Mouse (Mus musculus): ENCODE measurements around the gene Urah. TPM values are rescaled to one million over a fixed set of nuclear protein-coding genes. Genes with fewer than 3 reads are reported as not detected.
A peak's percentile ranks its signal among the peaks of the same experiment; 100 is the strongest.

Gene Urah
- not detected in 2 replicates for polyA plus RNA-seq (2014; fragmentation: Nextera tagmentation; extraction: Ambion mirVana)

DNA sequence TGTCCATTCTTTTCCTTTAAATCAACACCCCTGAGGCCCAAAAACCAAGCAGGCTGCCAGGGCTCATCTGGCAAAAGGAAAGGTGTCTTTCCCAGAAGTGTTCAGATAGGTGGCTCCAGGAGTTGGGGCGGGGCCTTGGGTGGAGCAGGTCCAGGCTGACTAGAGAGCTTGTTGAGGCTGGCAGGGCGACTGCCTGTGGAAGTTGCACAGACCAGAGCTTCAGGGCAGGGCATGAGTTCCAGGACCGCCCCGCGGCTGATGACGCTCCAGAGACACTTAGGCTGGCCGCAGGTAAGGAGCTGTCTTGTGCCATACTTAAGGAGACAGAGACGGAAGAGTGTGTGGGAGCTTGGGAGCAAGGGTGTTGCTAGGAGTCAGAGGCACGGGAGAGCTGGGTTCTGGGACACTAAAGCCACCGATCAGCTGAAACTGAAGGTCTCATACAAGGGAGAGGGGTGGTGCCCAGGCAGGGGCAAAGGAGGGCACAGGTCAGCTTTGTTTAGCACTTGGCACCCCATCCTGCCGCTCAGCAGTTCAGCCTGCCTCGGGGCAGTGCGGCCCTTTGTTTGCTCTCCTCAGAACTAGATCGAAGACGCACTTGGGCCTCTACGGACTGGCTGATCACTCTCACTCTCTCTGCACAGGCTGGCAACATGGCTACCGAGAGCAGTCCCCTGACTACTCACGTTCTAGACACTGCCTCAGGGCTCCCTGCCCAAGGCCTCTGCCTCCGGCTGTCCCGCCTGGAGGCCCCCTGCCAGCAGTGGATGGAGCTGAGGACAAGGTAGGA is at the start of gene Urah:
Urah (plus strand) TSS at position 51 of the 790 bp plus-strand sequence.
- Histone ChIP-seq H3K9ac (ENCODE audit: low read length) (no peak within 1 kb of the TSS), H3K9me3 (ENCODE audit: control insufficient read depth, low read length) (no peaks in the 10 kb centered on the region), H3K36me3 (ENCODE audit: control insufficient read depth, insufficient read depth, low read length) (no peaks in the 10 kb centered on the region), H3K27ac (ENCODE audit: low read depth, low read length) (no peak within 1 kb of the TSS), H3K4me3 (ENCODE audit: low read depth, low read length) (no peak within 1 kb of the TSS), H3K27me3 (ENCODE audit: control insufficient read depth, insufficient read depth, low read length) (no peaks in the 10 kb centered on the region), H3K4me2 (no peak within 1 kb of the TSS), H3K4me1 (ENCODE audit: control insufficient read depth, insufficient read depth, low read length) (no peaks in the 10 kb centered on the region)
- 43% methylated on average over 20 of the region's 20 CpGs for WGBS
- ATAC-seq (ENCODE audit: low FRiP score) (no peak), DNase-seq (ENCODE audit: low spot score, missing footprints) (no peak)

DNA sequence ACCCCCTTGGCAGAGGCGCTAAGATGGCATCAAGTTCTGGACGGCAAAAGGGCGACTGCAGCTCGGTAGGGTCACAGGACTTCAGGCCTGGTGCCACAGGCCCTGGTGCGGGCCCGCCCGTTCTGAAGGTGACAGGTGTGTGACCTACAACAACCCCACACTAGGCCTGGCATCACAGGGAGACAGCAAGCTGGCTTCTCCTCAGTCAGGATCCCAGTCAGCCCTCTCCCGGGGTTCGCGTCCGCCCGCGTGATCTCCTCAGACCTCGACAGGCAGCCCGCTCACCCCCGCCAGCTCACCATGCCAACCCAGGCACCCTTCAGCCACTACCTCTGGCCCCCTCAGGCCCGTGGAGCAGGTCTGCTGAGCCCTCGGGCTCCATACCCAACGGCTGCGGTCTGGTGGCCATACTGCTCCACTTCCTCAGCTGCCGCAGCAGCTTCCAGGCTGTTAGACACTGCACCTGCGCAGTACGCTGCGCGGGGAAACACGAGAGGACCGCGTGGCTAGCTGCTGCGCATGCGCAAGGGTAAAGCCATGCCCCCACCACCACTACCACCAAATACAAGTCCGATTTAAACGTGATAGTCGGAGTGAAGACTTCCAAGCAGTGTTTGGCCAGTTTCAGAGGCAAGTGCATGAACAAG is 47.3 kb upstream of the Urah start, which contains the start of gene Syce1:
Syce1 (minus strand) TSS at position 447 of the 647 bp plus-strand sequence.
- Histone ChIP-seq H3K9ac (ENCODE audit: low read length) (no peak within 1 kb of the TSS), H3K27ac (ENCODE audit: low read depth, low read length) (no peak within 1 kb of the TSS), H3K9me3 (ENCODE audit: control insufficient read depth, low read length) (no peaks in the 10 kb centered on the region), H3K4me2 (no peak within 1 kb of the TSS), H3K4me1 (ENCODE audit: control insufficient read depth, insufficient read depth, low read length) (no peaks in the 10 kb centered on the region), H3K27me3 (ENCODE audit: control insufficient read depth, insufficient read depth, low read length) (no peaks in the 10 kb centered on the region), H3K36me3 (ENCODE audit: control insufficient read depth, insufficient read depth, low read length) (no peaks in the 10 kb centered on the region), H3K4me3 (ENCODE audit: low read depth, low read length) (no peak within 1 kb of the TSS)
- ATAC-seq (ENCODE audit: low FRiP score): 0 out of 2 replicates have a peak, but pooled peaks have one; percentile 33
- DNase-seq (ENCODE audit: low spot score, missing footprints): peak; percentile 53
- WGBS: 87% methylated on average over 33 of the region's 33 CpGs

DNA sequence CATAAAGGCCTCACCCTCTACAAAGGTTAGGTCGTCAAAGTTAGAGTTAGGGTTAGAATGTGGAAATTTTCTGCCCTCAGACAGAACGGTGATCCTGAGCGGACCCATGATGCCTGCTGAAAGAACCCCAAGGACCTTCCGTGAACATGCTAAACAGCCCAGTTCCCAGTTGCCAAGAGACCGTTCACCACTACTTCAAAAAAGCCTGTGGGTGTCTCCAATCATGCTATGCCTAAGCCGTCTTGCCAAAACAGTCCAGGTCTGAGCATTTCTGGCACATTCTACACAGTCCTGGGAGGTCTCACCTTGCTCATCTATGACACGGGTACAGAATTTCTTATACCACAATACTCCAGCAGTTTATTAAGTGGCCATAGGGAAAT is 46.8 kb upstream of the Urah start:
- Histone ChIP-seq H3K4me2 (no peak overlapping the region), H3K36me3 (ENCODE audit: control insufficient read depth, insufficient read depth, low read length) (no peaks in the 10 kb centered on the region), H3K4me1 (ENCODE audit: control insufficient read depth, insufficient read depth, low read length) (no peaks in the 10 kb centered on the region), H3K9ac (ENCODE audit: low read length) (no peak overlapping the region), H3K27me3 (ENCODE audit: control insufficient read depth, insufficient read depth, low read length) (no peaks in the 10 kb centered on the region), H3K27ac (ENCODE audit: low read depth, low read length) (no peak overlapping the region), H3K4me3 (ENCODE audit: low read depth, low read length) (no peak overlapping the region), H3K9me3 (ENCODE audit: control insufficient read depth, low read length) (no peaks in the 10 kb centered on the region)
- ATAC-seq (ENCODE audit: low FRiP score) (no peak), DNase-seq (ENCODE audit: low spot score, missing footprints) (peak; percentile 17)
- 86% methylated on average over 7 of the region's 7 CpGs for WGBS

DNA sequence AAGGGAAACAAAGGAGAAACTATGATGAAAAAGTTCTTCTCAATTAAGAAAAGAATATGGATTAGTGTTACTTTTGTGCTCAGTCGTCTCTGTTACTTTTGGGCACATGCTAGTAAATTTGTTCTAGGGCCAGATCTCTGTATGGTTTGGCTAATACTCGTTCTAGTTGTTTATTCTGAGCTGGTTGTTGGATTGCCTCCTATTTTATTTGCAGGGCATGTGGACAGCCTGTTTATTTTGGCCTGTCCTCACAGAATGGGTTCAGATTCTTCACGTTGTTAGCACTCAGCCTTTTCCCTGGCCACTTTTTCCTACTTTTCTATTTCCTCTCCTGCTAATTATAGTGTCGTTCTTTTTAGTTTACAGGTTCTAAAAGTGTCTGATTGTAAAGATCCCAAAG is 41.3 kb upstream of the Urah start:
- H3K36me3 ChIP-seq (ENCODE audit: control insufficient read depth, insufficient read depth, low read length): no peaks in the 10 kb centered on the region
- H3K27me3 ChIP-seq (ENCODE audit: control insufficient read depth, insufficient read depth, low read length): no peaks in the 10 kb centered on the region
- H3K9me3 ChIP-seq (ENCODE audit: control insufficient read depth, low read length): no peaks in the 10 kb centered on the region
- H3K4me1 ChIP-seq (ENCODE audit: control insufficient read depth, insufficient read depth, low read length): no peaks in the 10 kb centered on the region
- no peak overlapping the region for H3K9ac ChIP-seq (ENCODE audit: low read length)
- H3K4me2 ChIP-seq: no peak overlapping the region
- ATAC-seq (ENCODE audit: low FRiP score): no peak
- H3K4me3 ChIP-seq (ENCODE audit: low read depth, low read length): no peak overlapping the region
- 78% methylated on average over 4 of the region's 4 CpGs for WGBS
- DNase-seq (ENCODE audit: low spot score, missing footprints): no peak
- H3K27ac ChIP-seq (ENCODE audit: low read depth, low read length): no peak overlapping the region

DNA sequence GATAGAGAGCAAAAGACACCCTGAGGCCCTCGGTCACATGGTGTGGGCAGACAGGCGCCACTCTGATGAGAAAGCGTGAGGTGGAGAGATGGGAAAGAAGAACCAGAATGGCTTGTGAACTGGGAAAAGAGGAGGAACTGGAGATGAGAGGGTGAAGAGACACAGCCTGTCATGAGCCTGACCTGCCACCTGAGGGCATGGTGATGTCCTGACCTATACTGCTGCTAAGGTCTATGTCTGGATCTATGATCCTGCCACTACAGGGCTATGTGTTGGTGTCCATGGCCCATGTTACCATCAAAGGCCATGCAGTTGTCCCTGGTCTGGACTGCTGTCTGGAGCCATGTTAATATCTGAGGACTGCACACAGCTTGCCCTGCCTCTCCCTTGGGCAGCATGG is 37.2 kb upstream of the Urah start:
- Histone ChIP-seq H3K4me3 (ENCODE audit: low read depth, low read length) (no peak overlapping the region), H3K27me3 (ENCODE audit: control insufficient read depth, insufficient read depth, low read length) (no peaks in the 10 kb centered on the region), H3K36me3 (ENCODE audit: control insufficient read depth, insufficient read depth, low read length) (no peaks in the 10 kb centered on the region), H3K9ac (ENCODE audit: low read length) (no peak overlapping the region), H3K4me1 (ENCODE audit: control insufficient read depth, insufficient read depth, low read length) (no peaks in the 10 kb centered on the region), H3K4me2 (no peak overlapping the region), H3K27ac (ENCODE audit: low read depth, low read length) (no peak overlapping the region), H3K9me3 (ENCODE audit: control insufficient read depth, low read length) (no peaks in the 10 kb centered on the region)
- ATAC-seq (ENCODE audit: low FRiP score): 0 out of 2 replicates have a peak, but pooled peaks have one; percentile 11
- peak; percentile 8 for DNase-seq (ENCODE audit: low spot score, missing footprints)
- WGBS: 92% methylated on average over 3 of the region's 3 CpGs

DNA sequence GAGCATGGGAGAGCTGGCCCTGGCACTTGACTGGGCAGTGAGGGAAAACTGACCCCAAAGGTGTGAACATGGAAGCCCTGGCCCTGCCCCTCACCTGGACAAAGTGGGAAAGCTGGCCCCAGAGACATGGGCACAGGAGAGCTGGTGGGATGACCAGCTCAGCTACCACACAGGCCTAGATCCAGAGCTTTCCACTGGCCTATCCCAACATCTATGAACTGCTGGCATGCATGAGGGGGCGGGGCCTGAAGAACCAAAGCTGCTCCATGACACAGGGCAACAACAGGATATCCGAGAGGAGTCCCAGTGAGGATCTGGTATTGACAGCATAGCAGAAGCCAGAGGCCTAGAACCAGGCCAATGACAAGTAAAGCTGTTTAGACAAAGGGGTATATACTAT is 36.6 kb upstream of the Urah start:
- Histone ChIP-seq H3K27ac (ENCODE audit: low read depth, low read length) (no peak overlapping the region), H3K4me1 (ENCODE audit: control insufficient read depth, insufficient read depth, low read length) (no peaks in the 10 kb centered on the region), H3K4me2 (no peak overlapping the region), H3K27me3 (ENCODE audit: control insufficient read depth, insufficient read depth, low read length) (no peaks in the 10 kb centered on the region), H3K4me3 (ENCODE audit: low read depth, low read length) (no peak overlapping the region), H3K36me3 (ENCODE audit: control insufficient read depth, insufficient read depth, low read length) (no peaks in the 10 kb centered on the region), H3K9ac (ENCODE audit: low read length) (no peak overlapping the region), H3K9me3 (ENCODE audit: control insufficient read depth, low read length) (no peaks in the 10 kb centered on the region)
- 60% methylated on average over 2 of the region's 2 CpGs for WGBS
- DNase-seq (ENCODE audit: low spot score, missing footprints): peak; percentile 35
- 0 out of 2 replicates have a peak, but pooled peaks have one; percentile 22 for ATAC-seq (ENCODE audit: low FRiP score)

DNA sequence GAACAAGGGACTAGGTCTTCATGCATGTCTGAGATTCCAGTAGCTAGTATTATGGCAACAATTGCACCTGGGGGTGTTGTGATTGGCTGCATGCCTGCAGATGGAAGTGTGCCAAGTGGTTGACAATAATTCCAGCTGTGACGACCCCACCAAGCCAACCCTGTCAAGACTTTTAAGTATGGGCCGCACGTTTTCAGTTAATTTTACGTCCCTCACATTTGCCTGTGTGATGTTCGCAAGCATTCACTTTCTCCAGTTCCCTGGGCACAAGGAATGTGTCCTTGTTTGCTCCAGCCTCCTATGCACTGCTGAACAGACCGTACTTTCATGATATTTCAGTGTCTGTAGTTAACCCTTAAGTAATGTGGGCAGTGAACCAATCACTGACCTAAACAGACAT is 32.2 kb upstream of the Urah start:
- Histone ChIP-seq H3K27ac (ENCODE audit: low read depth, low read length) (no peak overlapping the region), H3K36me3 (ENCODE audit: control insufficient read depth, insufficient read depth, low read length) (no peaks in the 10 kb centered on the region), H3K4me1 (ENCODE audit: control insufficient read depth, insufficient read depth, low read length) (no peaks in the 10 kb centered on the region), H3K9me3 (ENCODE audit: control insufficient read depth, low read length) (no peaks in the 10 kb centered on the region), H3K9ac (ENCODE audit: low read length) (no peak overlapping the region), H3K4me2 (no peak overlapping the region), H3K27me3 (ENCODE audit: control insufficient read depth, insufficient read depth, low read length) (no peaks in the 10 kb centered on the region), H3K4me3 (ENCODE audit: low read depth, low read length) (no peak overlapping the region)
- WGBS: 81% methylated on average over 6 of the region's 6 CpGs
- DNase-seq (ENCODE audit: low spot score, missing footprints) (peak; percentile 39), ATAC-seq (ENCODE audit: low FRiP score) (no peak)

DNA sequence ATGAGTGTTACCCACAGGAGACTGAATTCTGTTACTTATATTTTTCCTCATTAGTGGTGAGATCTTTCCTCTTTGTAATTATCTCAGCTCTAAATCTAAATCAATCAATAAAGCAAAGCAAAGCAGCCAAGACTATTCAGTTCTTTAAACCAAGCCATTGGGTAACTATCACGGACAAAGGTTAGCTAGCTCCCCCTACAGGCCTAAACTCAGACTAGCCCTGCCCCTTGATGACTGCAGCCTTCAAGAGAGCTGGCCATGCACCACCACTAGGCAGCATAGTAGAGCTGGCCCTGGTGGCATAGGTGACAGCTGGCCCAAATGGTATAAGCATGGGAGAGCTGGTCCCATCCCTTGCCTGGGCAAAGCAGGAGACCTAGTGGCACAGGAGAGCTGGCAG is 29.1 kb upstream of the Urah start:
- no peak overlapping the region for H3K4me3 ChIP-seq (ENCODE audit: low read depth, low read length)
- no peak overlapping the region for H3K9ac ChIP-seq (ENCODE audit: low read length)
- ATAC-seq (ENCODE audit: low FRiP score) (0 out of 2 replicates have a peak, but pooled peaks have one; percentile 24), DNase-seq (ENCODE audit: low spot score, missing footprints) (peak; percentile 83)
- no peaks in the 10 kb centered on the region for H3K9me3 ChIP-seq (ENCODE audit: control insufficient read depth, low read length)
- no peaks in the 10 kb centered on the region for H3K36me3 ChIP-seq (ENCODE audit: control insufficient read depth, insufficient read depth, low read length)
- H3K4me1 ChIP-seq (ENCODE audit: control insufficient read depth, insufficient read depth, low read length): no peaks in the 10 kb centered on the region
- H3K4me2 ChIP-seq: no peak overlapping the region
- 9% methylated on average over 1 of the region's 1 CpGs for WGBS
- H3K27ac ChIP-seq (ENCODE audit: low read depth, low read length): no peak overlapping the region
- H3K27me3 ChIP-seq (ENCODE audit: control insufficient read depth, insufficient read depth, low read length): no peaks in the 10 kb centered on the region

DNA sequence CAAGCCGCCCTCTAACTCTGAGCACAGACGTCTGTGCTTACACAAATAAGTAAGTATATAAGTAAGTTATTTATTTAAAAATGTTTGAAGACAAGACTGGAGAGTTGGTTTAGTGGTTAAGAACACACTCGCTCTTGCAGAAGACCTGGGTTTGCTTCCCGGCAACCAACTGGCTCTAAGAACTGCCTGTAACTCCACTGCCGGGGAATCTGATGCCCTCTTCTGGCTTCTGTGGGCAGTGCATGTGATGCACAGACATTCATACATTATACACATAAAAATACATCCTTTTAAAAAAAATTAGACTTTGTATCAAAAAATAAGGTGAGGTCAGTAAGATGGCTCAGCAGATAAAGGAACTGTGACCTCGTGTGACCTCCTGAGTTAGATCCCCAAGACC is 24.3 kb upstream of the Urah start:
- Histone ChIP-seq H3K27me3 (ENCODE audit: control insufficient read depth, insufficient read depth, low read length) (no peaks in the 10 kb centered on the region), H3K9me3 (ENCODE audit: control insufficient read depth, low read length) (no peaks in the 10 kb centered on the region), H3K36me3 (ENCODE audit: control insufficient read depth, insufficient read depth, low read length) (peaks cover 2% of the 10 kb centered on the region; the same call in 1 of the 2 replicates), H3K4me3 (ENCODE audit: low read depth, low read length) (no peak overlapping the region), H3K4me2 (no peak overlapping the region), H3K9ac (ENCODE audit: low read length) (no peak overlapping the region), H3K27ac (ENCODE audit: low read depth, low read length) (no peak overlapping the region), H3K4me1 (ENCODE audit: control insufficient read depth, insufficient read depth, low read length) (no peaks in the 10 kb centered on the region)
- DNase-seq (ENCODE audit: low spot score, missing footprints) (peak; percentile 37), ATAC-seq (ENCODE audit: low FRiP score) (no peak)
- 92% methylated on average over 6 of the region's 6 CpGs for WGBS
